Mouse (Mus musculus) kidney, embryonic 16.5 days (tissue): ENCODE measurements around the gene Oas1h. TPM values are rescaled to one million over a fixed set of nuclear protein-coding genes. Genes with fewer than 3 reads are reported as not detected.
"Not testable (repeated sequence)": the region's sequence is repeated elsewhere in the genome, so short reads cannot be mapped to it uniquely, and the experiment has no call there.

Experiments used
- ATAC-seq: fragments of 200-750 bp; cut with Nextera tagmentation; 2 replicates; pipeline ENCODE4 v1.8.0; 2017; ENCODE audit warnings: moderate TSS enrichment; ENCODE audit not compliant: low FRiP score, low TSS enrichment
- H3K27ac ChIP-seq: fragments of 300-500 bp; sonication (generic); 2 replicates; pipeline ENCODE4 v1.5.1; 2014; ENCODE audit warnings: low read length
- H3K27me3 ChIP-seq: fragments of 300-500 bp; sonication (generic); 2 replicates; pipeline ENCODE4 v1.6.1; 2014; ENCODE audit warnings: low read length, control low read depth, mixed read lengths; ENCODE audit not compliant: insufficient read depth
- H3K36me3 ChIP-seq: fragments of 300-500 bp; sonication (generic); 2 replicates; pipeline ENCODE4 v1.6.1; 2014; ENCODE audit warnings: low read length, control low read depth, mixed read lengths; ENCODE audit not compliant: insufficient read depth
- H3K4me1 ChIP-seq: fragments of 300-500 bp; sonication (generic); 2 replicates; pipeline ENCODE4 v1.6.1; 2014; ENCODE audit warnings: low read length, control low read depth, mixed read lengths; ENCODE audit not compliant: insufficient read depth
- H3K4me2 ChIP-seq: fragments of 300-500 bp; sonication (generic); replicated peaks from 2 replicates; pipeline ENCODE4 v1.6.1; 2014; ENCODE audit warnings: low read depth, low read length
- H3K4me3 ChIP-seq: fragments of 300-500 bp; sonication (generic); 2 replicates; pipeline ENCODE4 v1.5.1; 2014; ENCODE audit warnings: mild to moderate bottlenecking, low read length
- H3K9ac ChIP-seq: fragments of 300-500 bp; sonication (generic); replicated peaks from 2 replicates; pipeline ENCODE4 v1.6.1; 2014; ENCODE audit warnings: low read length
- H3K9me3 ChIP-seq: fragments of 300-500 bp; sonication (generic); 2 replicates; pipeline ENCODE4 v1.6.1; 2016; ENCODE audit warnings: low read length, control low read depth
- WGBS: fragments of 180-500 bp; shearing (Covaris S2); extraction: QIAGEN DNeasy Blood & Tissue Kit; methylation state at CpG from one replicate; pipeline ENCODE4 v1.1.7; 2014; 5-methylcytosine and 5-hydroxymethylcytosine counted together
- polyA plus RNA-seq: library from polyadenylated mRNA; unstranded; fragments of >200 nt; fragmentation: Nextera tagmentation; extraction: Ambion mirVana; gene quantifications from 2 replicates; pipeline ENCODE4 v1.2.1, GENCODE M21; 2015

The Oas1h gene
- polyA plus RNA-seq, 1 experiment from 2014 or later = not detected

DNA sequence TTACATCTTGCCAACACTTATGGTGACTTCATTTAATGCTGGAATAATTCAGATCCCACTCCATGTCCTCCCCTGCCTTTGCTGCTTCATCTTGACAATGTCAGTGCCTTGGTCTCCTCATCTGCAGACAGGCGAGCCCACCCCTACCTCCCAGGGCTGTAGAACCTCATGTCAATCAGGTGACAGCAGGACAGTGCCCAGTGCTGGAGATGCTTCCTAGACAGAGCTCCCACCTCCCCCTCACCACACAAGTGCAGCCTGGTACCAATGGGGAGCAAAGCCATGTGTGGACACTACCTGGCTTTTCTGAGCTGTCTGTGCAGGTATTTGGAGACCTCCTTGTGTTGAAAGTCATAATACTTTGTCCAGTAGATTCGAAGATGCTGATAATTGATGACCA lies 17.6 kb downstream of the Oas1h start:
- WGBS = 59% methylated on average over 2 of the region's 2 CpGs
- H3K36me3 ChIP-seq, ATAC-seq, H3K9me3 ChIP-seq, H3K4me1 ChIP-seq, H3K27ac ChIP-seq, H3K27me3 ChIP-seq, H3K4me3 ChIP-seq, H3K9ac ChIP-seq, H3K4me2 ChIP-seq: not testable (repeated sequence)

DNA sequence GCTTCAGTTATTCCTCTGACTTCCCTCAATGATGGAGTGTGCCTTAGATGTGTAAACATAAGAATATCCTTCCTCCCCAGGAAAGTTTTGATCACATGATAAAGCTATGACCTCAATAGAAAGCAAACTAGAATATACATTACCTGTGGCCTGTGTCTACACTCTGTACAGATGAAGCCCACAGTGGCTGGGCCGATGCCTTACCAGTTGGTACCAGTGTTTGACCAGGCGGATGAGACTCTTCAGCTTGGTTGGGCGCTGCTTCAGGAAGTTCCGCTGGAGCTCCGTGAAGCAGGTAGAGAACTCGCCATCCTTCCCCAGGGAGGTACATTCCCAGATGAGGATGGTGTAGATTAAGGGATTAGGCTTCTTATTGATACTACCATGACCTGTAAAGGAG lies 20.5 kb downstream of the Oas1h start:
- ATAC-seq, H3K27me3 ChIP-seq, H3K9me3 ChIP-seq, H3K27ac ChIP-seq, H3K4me2 ChIP-seq, H3K9ac ChIP-seq, H3K36me3 ChIP-seq, H3K4me1 ChIP-seq, H3K4me3 ChIP-seq: not testable (repeated sequence)
- 87% methylated on average over 6 of the region's 6 CpGs for WGBS

DNA sequence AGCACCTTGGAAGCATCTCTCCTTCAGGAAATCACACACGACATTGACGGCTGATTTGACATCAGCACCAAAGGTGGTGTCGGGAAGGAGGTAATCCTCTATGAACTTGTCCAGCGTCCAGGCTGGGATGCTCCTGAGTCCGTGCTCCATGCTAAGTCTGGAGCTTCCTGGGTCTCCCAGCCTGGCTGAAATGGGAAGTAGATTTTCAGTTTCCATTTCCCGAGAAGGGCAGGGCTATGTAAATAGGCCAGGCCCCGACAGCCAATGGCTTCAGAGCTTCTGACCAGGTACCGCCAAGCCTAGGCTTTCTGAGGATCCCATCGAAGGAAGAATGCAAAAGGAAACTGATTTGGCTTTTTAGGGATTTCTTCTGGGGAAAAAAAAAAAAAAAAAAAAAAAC lies 26.2 kb downstream of the Oas1h start, which contains the start of gene Oas1g:
Oas1g (minus strand) TSS at position 201 of the 400 bp plus-strand sequence.
- not testable (repeated sequence) for ATAC-seq, H3K4me3 ChIP-seq, H3K9ac ChIP-seq, H3K36me3 ChIP-seq, H3K9me3 ChIP-seq, H3K27me3 ChIP-seq, H3K4me2 ChIP-seq, H3K27ac ChIP-seq, H3K4me1 ChIP-seq
- WGBS = 15% methylated on average over 5 of the region's 9 CpGs

DNA sequence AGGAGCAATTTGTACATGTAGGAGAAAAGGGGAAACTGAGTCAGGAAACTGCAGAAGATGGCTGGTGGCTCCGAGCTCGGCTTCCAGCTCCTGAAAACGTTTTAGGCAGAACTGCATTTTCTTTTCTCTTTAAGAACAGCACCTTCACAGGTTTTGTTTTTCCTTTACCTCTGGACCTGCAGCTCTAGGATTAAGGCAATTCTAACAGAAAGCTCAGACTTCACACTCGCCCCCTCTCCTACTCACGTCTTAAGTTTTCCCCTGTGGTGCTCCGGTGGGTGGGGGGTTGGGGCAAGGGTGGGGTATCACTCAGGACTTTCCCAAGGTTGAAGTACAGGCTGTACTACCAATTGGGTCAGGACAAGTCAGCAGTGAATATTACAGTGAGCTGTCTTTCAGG lies 26.6 kb downstream of the Oas1h start:
- Histone ChIP-seq H3K4me1 (no peaks in the 10 kb centered on the region), H3K4me2 (no peak overlapping the region; the same call in 1 of the 2 replicates), H3K27ac (no peak overlapping the region), H3K9me3 (no peaks in the 10 kb centered on the region), H3K9ac (no peak overlapping the region), H3K4me3 (no peak overlapping the region), H3K27me3 (no peaks in the 10 kb centered on the region), H3K36me3 (no peaks in the 10 kb centered on the region)
- no peak for ATAC-seq
- WGBS = 56% methylated on average over 6 of the region's 6 CpGs

DNA sequence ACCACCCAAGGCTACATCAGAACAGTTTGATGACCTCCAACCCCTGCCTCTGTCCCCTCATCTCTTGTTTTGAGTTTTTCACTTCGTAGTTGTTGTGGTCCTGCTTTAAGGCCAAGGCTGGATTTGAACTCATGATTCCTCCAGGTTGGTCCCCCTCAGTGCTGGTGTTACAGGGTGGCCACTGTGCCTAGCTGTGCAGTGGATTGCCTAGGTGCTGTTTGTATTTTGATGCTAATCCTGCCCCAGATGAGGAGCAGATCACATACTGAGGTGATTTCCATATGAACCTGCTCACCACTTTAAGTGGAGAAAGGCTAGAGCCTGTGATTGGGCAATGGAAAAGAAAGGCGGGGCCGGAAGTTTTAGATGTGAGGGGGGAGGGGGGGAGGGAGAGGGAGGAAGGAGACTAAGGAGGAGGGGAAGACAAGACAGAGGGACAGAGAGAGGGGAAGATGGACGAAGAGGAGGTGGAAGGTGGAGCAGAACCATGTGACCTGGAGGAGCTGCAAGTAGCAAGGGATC lies 27.1 kb downstream of the Oas1h start:
- H3K36me3 ChIP-seq, H3K4me2 ChIP-seq, H3K27me3 ChIP-seq, H3K9ac ChIP-seq, H3K9me3 ChIP-seq, ATAC-seq, H3K4me1 ChIP-seq, H3K4me3 ChIP-seq, H3K27ac ChIP-seq: not testable (repeated sequence)
- 27% methylated on average over 4 of the region's 4 CpGs for WGBS

DNA sequence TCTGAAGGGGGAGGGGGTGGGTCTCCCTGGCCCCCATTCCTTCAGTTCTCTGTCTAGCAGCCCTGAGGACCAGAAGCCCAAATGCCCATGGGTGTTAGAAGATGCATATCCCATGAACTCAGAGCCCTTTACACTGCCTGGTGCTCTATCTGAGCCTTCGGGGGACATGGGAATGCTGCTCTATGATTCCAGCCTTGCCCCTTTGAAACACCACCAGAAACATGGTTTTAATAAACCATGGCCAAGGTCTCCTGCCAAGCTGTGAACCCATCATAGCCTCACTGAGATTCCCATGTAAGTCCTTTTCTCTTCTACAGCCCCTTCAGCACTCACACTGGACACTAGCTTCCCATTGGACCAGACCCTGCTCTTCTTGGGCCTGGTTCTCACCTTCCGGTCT lies 28.8 kb downstream of the Oas1h start:
- Histone ChIP-seq H3K36me3 (no peaks in the 10 kb centered on the region), H3K4me1 (no peaks in the 10 kb centered on the region), H3K27ac (no peak overlapping the region), H3K27me3 (no peaks in the 10 kb centered on the region), H3K4me2 (no peak overlapping the region), H3K4me3 (no peak overlapping the region), H3K9ac (no peak overlapping the region), H3K9me3 (no peaks in the 10 kb centered on the region)
- 75% methylated on average over 2 of the region's 2 CpGs for WGBS
- ATAC-seq = no peak

DNA sequence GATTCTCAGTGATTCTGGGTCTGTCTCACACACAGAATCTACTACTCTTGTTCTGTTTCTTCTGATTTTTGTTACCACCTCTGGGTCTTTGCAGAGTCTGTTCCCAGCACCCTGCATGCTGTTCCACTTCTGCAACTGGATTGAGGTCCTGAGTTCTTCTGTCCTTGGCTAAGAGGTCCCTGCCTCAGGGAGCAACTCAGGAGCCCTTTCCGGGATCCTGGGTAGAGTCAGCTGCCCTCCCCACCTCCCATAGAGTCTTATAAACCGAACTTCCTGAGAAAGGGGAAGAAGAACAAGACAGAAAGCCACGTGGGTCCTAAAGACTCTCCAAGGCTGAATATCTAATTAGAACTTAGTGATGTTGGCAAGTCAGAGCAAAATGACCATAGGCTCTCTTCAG lies 29.8 kb downstream of the Oas1h start:
- no peaks in the 10 kb centered on the region for H3K9me3 ChIP-seq
- no peak overlapping the region for H3K9ac ChIP-seq
- WGBS = 66% methylated on average over 3 of the region's 3 CpGs
- no peak overlapping the region for H3K27ac ChIP-seq
- H3K27me3 ChIP-seq = no peaks in the 10 kb centered on the region
- ATAC-seq = no peak
- no peak overlapping the region for H3K4me3 ChIP-seq
- H3K36me3 ChIP-seq = no peaks in the 10 kb centered on the region
- no peaks in the 10 kb centered on the region for H3K4me1 ChIP-seq
- H3K4me2 ChIP-seq = no peak overlapping the region

DNA sequence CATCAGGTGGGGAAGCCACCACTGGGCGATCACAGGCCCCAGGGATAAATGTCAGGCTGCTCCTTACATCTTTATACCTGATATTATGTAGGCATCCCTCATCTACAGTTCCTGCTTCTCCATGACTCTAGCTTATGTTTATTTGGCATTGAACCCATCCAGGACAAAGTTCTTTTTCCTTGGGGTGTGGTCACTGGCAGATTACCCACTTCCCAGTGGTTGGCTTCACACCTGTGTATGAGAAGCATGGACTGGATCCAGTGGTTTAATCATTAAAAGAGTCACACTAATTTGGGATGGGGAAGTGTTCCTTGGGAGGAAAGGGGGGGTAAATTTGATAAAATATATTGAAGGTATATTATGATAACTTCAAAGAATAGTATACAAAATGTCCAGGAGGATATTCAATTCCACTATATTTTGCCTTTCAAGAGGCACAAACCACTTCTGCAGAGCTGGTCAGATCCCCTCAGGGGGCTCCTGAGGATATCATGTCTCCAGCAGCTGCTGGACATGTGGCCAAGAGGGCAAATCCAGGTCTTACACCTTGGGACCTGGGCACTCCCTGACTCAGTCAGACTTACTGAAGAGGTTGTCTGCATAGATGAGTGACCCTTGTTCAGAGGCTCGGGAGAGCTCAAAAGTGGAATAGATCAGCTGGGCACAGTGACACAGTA lies 30.5 kb downstream of the Oas1h start:
- H3K4me1 ChIP-seq, H3K9ac ChIP-seq, H3K9me3 ChIP-seq, H3K4me3 ChIP-seq, ATAC-seq, H3K36me3 ChIP-seq, H3K27ac ChIP-seq, H3K27me3 ChIP-seq, H3K4me2 ChIP-seq: not testable (repeated sequence)
- 76% methylated on average over 2 of the region's 2 CpGs for WGBS

DNA sequence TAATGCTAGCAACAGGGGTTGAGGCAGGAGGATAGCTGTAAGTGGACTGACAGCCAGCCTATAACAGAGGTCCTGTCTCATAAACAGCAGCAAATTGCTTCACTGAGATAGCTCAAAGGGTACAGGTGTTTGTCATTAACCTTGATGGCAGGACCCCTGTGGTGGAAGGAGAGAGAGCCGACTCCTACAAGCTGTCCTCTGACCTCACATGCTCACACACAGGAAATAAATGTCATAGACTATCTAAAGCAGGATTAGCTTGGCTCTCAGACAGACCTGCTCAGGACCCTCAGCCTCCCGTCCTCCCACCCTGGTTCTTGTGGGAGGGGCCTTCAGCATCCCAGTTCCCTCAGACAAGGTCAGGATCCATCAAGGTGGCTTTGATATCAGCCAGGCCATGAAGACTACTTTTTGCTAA lies 31.0 kb downstream of the Oas1h start:
- no peak overlapping the region for H3K27ac ChIP-seq
- 26% methylated on average over 2 of the region's 2 CpGs for WGBS
- H3K9me3 ChIP-seq = no peaks in the 10 kb centered on the region
- no peak overlapping the region for H3K4me2 ChIP-seq
- no peak overlapping the region for H3K9ac ChIP-seq
- H3K27me3 ChIP-seq = no peaks in the 10 kb centered on the region
- H3K4me3 ChIP-seq = no peak overlapping the region
- H3K36me3 ChIP-seq = no peaks in the 10 kb centered on the region
- ATAC-seq = no peak
- no peaks in the 10 kb centered on the region for H3K4me1 ChIP-seq

DNA sequence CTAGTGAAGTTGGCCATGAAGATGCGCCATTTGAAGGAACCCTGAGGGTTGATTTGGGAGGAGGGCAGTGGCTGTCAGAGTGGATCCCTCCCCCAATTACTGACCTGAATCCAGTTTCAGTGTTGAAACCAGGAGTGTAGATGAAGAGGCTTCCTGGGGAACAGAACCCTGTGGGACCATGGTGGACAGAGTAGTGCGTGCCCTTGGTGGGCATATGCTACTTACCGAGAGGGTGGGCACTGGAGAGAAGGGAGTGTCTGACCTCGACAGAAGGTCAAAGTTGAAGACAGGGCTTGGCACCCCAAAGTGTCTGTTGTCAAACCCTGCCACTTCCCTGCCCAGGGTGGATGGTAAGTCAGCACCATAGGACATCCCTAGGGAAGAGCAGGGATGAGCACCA lies 32.6 kb downstream of the Oas1h start:
- not testable (repeated sequence) for H3K27me3 ChIP-seq, H3K9me3 ChIP-seq, H3K4me3 ChIP-seq, H3K4me2 ChIP-seq, H3K4me1 ChIP-seq, H3K36me3 ChIP-seq, H3K27ac ChIP-seq, H3K9ac ChIP-seq, ATAC-seq
- WGBS = 90% methylated on average over 4 of the region's 4 CpGs
